Mouse (Mus musculus) G1E (cell line): ENCODE data around the gene 4430402I18Rik. TPM values are rescaled to one million over a fixed set of nuclear protein-coding genes. Genes with fewer than 3 reads are reported as not detected.

Experiments used
- ATAC-seq: 2 replicates; pipeline ENCODE4 v1.8.0; 2016; ENCODE audit warnings: mild to moderate bottlenecking; ENCODE audit not compliant: insufficient number of reproducible peaks, poor library complexity, low FRiP score, severe bottlenecking; ENCODE audit errors: extremely low read depth
- DNase-seq: peaks from one replicate; pipeline ENCODE4 v3.0.0; 2012; ENCODE audit warnings: low spot score
- H3K27me3 ChIP-seq: 2 replicates; pipeline ENCODE4 v1.6.1; 2012; ENCODE audit warnings: mild to moderate bottlenecking, low read length, inconsistent platforms; ENCODE audit not compliant: insufficient read depth
- H3K36me3 ChIP-seq: replicated peaks from 2 replicates; pipeline ENCODE3; 2012; ENCODE audit warnings: mild to moderate bottlenecking, inconsistent platforms
- H3K4me1 ChIP-seq: 2 replicates; pipeline ENCODE4 v1.6.1; 2012; ENCODE audit warnings: low read depth, low read length, inconsistent platforms, mixed read lengths; ENCODE audit not compliant: insufficient read depth
- H3K4me3 ChIP-seq: 2 replicates; pipeline ENCODE4 v1.5.1; 2012; ENCODE audit warnings: low read depth, mild to moderate bottlenecking, inconsistent platforms, low read length, moderate library complexity, mixed read lengths
- H3K9me3 ChIP-seq: replicated peaks from 2 replicates; pipeline ENCODE4 v1.6.1; 2012; ENCODE audit warnings: inconsistent platforms
- CTCF ChIP-seq: IDR thresholded peaks from 2 replicates; pipeline ENCODE4 v1.5.1; 2012; ENCODE audit warnings: low read depth, low read length, inconsistent platforms, mixed read lengths
- GATA1 ChIP-seq: IDR thresholded peaks from 2 replicates; pipeline ENCODE4 v1.6.1; 2012; ENCODE audit warnings: borderline replicate concordance, low read length, inconsistent platforms, mixed read lengths
- GATA2 ChIP-seq: IDR thresholded peaks from 2 replicates; pipeline ENCODE4 v1.6.1; 2012; ENCODE audit warnings: low read depth, low read length, inconsistent platforms, borderline replicate concordance
- POLR2AphosphoS5 ChIP-seq: IDR thresholded peaks from 2 replicates; pipeline ENCODE4 v1.6.1; 2012; ENCODE audit warnings: low read depth, low read length, inconsistent platforms; ENCODE audit not compliant: insufficient replicate concordance
- TAL1 ChIP-seq: conservative IDR thresholded peaks from 2 replicates; pipeline ENCODE4 v1.6.1; 2012; ENCODE audit warnings: low read depth, low read length, inconsistent platforms, mixed read lengths
- polyA plus RNA-seq: library from polyadenylated mRNA; stranded (reverse); fragments of >175 nt; gene quantifications from 2 replicates; pipeline ENCODE4 v1.2.3, GENCODE M21; 2012
- total RNA-seq, 2 experiments: library from RNA; stranded (forward) in 1 of 2; stranded (reverse) in 1 of 2; fragments of 200-1000 nt in 1 of 2; fragments of >200 nt in 1 of 2; fragmentation: Nextera tagmentation in 1 of 2; gene quantifications; 2 replicates each; pipeline ENCODE4 v1.2.3; 2014 to 2017

The 4430402I18Rik gene
- total and polyA plus RNA-seq, 3 experiments: 0.38 TPM; not detected in 2

GRCm38 (mm10) chr19:28860246-28860645 is 107.4 kb downstream of the 4430402I18Rik start:
- no peak for TF ChIP-seq TAL1
- no peak for TF ChIP-seq GATA2
- TF ChIP-seq CTCF: no peak
- no peak for TF ChIP-seq GATA1
- TF ChIP-seq POLR2AphosphoS5: no peak
- no peaks in the 10 kb centered on the region for H3K9me3 ChIP-seq
- no peaks in the 10 kb centered on the region for H3K36me3 ChIP-seq
- DNase-seq: no peak
- no peaks in the 10 kb centered on the region for H3K4me1 ChIP-seq
- H3K4me3 ChIP-seq: no peak overlapping the region
- H3K27me3 ChIP-seq: no peaks in the 10 kb centered on the region
- no peak for ATAC-seq

GRCm38 (mm10) chr19:28854831-28855230 is 112.8 kb downstream of the 4430402I18Rik start:
- ATAC-seq: no peak
- no peak overlapping the region for H3K4me3 ChIP-seq
- no peak for DNase-seq
- TF ChIP-seq TAL1 (no peak), POLR2AphosphoS5 (no peak), GATA2 (no peak), GATA1 (no peak), CTCF (no peak)
- H3K36me3 ChIP-seq: no peaks in the 10 kb centered on the region
- no peaks in the 10 kb centered on the region for H3K9me3 ChIP-seq
- H3K4me1 ChIP-seq: no peaks in the 10 kb centered on the region
- no peaks in the 10 kb centered on the region for H3K27me3 ChIP-seq

DNA sequence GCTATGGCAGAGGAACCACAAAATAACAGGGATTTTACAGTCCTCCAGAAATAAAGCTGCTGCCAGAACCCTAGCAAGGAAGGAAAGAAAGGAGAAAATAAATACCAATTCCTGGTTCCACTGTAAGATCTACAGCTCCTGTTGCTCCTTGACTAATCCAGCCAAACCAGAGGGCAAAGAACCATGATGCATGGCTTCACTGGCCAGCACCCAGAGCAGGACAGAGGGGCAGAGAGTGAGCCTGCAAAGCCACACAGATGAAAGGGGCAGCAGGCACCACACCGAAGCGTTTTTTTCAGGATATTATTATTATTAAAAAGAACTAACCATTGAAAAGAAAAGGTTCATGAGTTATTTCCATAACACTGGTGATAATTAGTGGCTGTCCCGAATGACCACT is 115.6 kb downstream of the 4430402I18Rik start:
- Histone ChIP-seq H3K36me3 (no peaks in the 10 kb centered on the region), H3K27me3 (no peaks in the 10 kb centered on the region), H3K9me3 (no peaks in the 10 kb centered on the region), H3K4me1 (no peaks in the 10 kb centered on the region), H3K4me3 (no peak overlapping the region)
- DNase-seq: no peak
- TF ChIP-seq CTCF (no peak), GATA1 (no peak), POLR2AphosphoS5 (no peak), TAL1 (no peak), GATA2 (no peak)
- ATAC-seq: no peak

GRCm38 (mm10) chr19:28850510-28850909 is 117.1 kb downstream of the 4430402I18Rik start:
- Histone ChIP-seq H3K4me1 (no peaks in the 10 kb centered on the region), H3K27me3 (no peaks in the 10 kb centered on the region), H3K36me3 (no peaks in the 10 kb centered on the region), H3K4me3 (no peak overlapping the region), H3K9me3 (no peaks in the 10 kb centered on the region)
- DNase-seq (no peak), ATAC-seq (no peak)
- TF ChIP-seq TAL1 (no peak), CTCF (no peak), GATA1 (no peak)

DNA sequence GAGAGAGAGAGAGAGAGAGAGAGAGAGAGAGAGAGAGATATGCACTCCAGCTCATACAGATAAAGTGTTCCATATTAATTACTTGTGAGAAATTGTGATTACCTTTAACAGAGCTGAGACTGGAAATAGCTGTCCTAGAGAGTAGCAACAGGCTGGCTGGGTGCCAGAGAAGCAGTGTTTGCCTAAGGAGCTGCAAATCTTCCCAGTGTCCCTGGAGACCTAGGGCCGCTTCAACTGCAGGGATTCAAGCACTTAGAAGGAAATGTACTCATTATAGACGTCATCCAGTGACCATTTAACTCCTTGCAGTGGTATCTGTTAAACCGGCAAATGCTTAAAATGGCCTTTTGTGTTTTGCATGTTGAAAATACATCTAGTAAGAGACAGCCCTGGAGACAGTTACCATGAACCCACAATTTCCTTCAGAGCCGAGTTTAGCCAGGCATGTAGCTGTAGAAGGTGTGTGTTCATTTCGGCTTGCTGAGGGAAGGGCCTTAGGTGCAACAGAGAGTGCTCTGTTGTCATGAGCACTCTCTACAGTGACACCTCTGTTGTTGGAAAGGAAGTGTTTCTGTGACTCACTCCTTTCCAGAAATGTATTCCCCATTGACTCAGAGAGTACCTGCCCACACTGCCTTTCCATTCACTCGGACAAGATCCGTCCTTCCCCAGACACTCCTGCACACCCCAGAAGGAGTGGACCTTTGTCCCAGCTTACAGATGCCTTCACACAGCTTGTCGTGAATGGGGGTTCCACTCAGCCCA is 122.5 kb downstream of the 4430402I18Rik start:
- H3K27me3 ChIP-seq: no peaks in the 10 kb centered on the region
- no peak for ATAC-seq
- no peak overlapping the region for H3K4me3 ChIP-seq
- DNase-seq: no peak
- no peaks in the 10 kb centered on the region for H3K4me1 ChIP-seq
- H3K9me3 ChIP-seq: no peaks in the 10 kb centered on the region
- TF ChIP-seq CTCF (no peak), GATA2 (no peak), TAL1 (no peak), POLR2AphosphoS5 (no peak), GATA1 (no peak)
- no peaks in the 10 kb centered on the region for H3K36me3 ChIP-seq

Other genes starting within 250 kb of the 4430402I18Rik start
- not detected in 2 replicates for gene Slc1a1, start 132.8 kb downstream of the 4430402I18Rik start, total RNA-seq (2014; fragmentation: Nextera tagmentation)
- 0.17 and 0.38 TPM in 2 replicates for gene Slc1a1, start 132.8 kb downstream of the 4430402I18Rik start, total RNA-seq (2017)
- gene Slc1a1, start 132.8 kb downstream of the 4430402I18Rik start, polyA plus RNA-seq: not detected in 2 replicates
- 25.5 and 31.2 TPM in 2 replicates for gene Plpp6, start 3.8 kb downstream of the 4430402I18Rik start, total RNA-seq (2014; fragmentation: Nextera tagmentation)
- 7.1 and 8.7 TPM in 2 replicates for gene Plpp6, start 3.8 kb downstream of the 4430402I18Rik start, total RNA-seq (2017)
- gene Plpp6, start 3.8 kb downstream of the 4430402I18Rik start, polyA plus RNA-seq: 5.8 and 6.4 TPM in 2 replicates
- 83.8 and 84.1 TPM in 2 replicates for gene Cdc37l1, start 22.6 kb upstream of the 4430402I18Rik start, total RNA-seq (2014; fragmentation: Nextera tagmentation)
- gene Cdc37l1, start 22.6 kb upstream of the 4430402I18Rik start, total RNA-seq (2017): 59.7 and 64.7 TPM in 2 replicates
- gene Cdc37l1, start 22.6 kb upstream of the 4430402I18Rik start, polyA plus RNA-seq: 4.7 and 5.1 TPM in 2 replicates
- 158 and 165 TPM in 2 replicates for gene Ak3, start 80.2 kb upstream of the 4430402I18Rik start, total RNA-seq (2014; fragmentation: Nextera tagmentation)
- 68.5 and 77.6 TPM in 2 replicates for gene Ak3, start 80.2 kb upstream of the 4430402I18Rik start, total RNA-seq (2017)
- gene Ak3, start 80.2 kb upstream of the 4430402I18Rik start, polyA plus RNA-seq: 27.2 and 37.6 TPM in 2 replicates
- gene Rcl1, start 133.6 kb upstream of the 4430402I18Rik start, total RNA-seq (2014; fragmentation: Nextera tagmentation): 22.7 and 32.8 TPM in 2 replicates
- 47.1 and 49.5 TPM in 2 replicates for gene Rcl1, start 133.6 kb upstream of the 4430402I18Rik start, total RNA-seq (2017)
- 52.4 and 57.4 TPM in 2 replicates for gene Rcl1, start 133.6 kb upstream of the 4430402I18Rik start, polyA plus RNA-seq